Mouse (Mus musculus) thymus, postnatal 14 days (tissue): Measurements from ENCODE around the gene Fastkd3.

Experiments used
- DNase-seq: peaks from one replicate; pipeline ENCODE4 v3.0.0; 2021

The Fastkd3 gene

GRCm38 (mm10) chr13:68622792-68623191 lies 40.8 kb downstream of the Fastkd3 start:
- no peak for DNase-seq

- DNase-seq, result no peak
Observed at GRCm38 (mm10) chr13:68627041-68627440, 45.0 kb downstream of the Fastkd3 start.
